In genomic region chr5:111402651-111402996, GRCm38 (mm10) we compare ENCODE assay signal across 16 mouse cellular contexts. TPM values are rescaled to one million over a fixed set of nuclear protein-coding genes. Genes with fewer than 3 reads are reported as not detected.
A peak's percentile ranks its signal among the peaks of the same experiment; 100 is the strongest.
DNase-seq lines count a peak whose midpoint lies in the region.
"Had no signal": no experiment of that assay in that cellular context is flagged by ENCODE, and none has a peak within 500 bp of the region (broad histone marks: within the 10 kb centered on the region; RNA-seq: fewer than 3 reads in every experiment).

No protein-coding gene starts in this region.

- peak; percentile 51 for DNase-seq in gastrocnemius, adult 18-20 months (ENCODE audit: low spot score)
- DNase-seq in gastrocnemius, postnatal 10 days: no peak
- peak; percentile 53 for DNase-seq in lung, postnatal 10 days
- no peak for DNase-seq in lung, adult 18-20 months
- peak; percentile 60 for DNase-seq in skeletal muscle tissue, adult 2 months (ENCODE audit: low read depth, low spot score)
- DNase-seq in urinary bladder, postnatal 10 days (ENCODE audit: low spot score): no peak
- no peak for DNase-seq in cerebellum, postnatal 4 days (ENCODE audit: low spot score in 2 of 2)
- DNase-seq: adrenal gland, postnatal 14 days; cerebellum, adult 11-12 months; cerebellum, adult 9-11 months; kidney, adult 18-20 months; kidney, postnatal 25 days; retina, postnatal 1 day; right cerebral cortex, postnatal 14 days; spleen, adult 18-20 months; thymus, postnatal 14 days had no signal

RNA-seq across cellular contexts. Expression of gene Mn1, which starts 14.5 kb away (rescaled TPM):
- total RNA-seq in gastrocnemius, adult 18-20 months (2021): 10 to 100 TPM; 34.5 to 75.8 TPM
- 10 to 100 TPM; 19.6 to 30.4 TPM for total RNA-seq in gastrocnemius, postnatal 10 days (2021)

Comparison
In these comparisons a context has a peak if more than half of its experiments do, and no peak if none do; other contexts are left out.
1. DNase-seq: peak in gastrocnemius, adult 18-20 months (single experiment), lung, postnatal 10 days (single experiment) and skeletal muscle tissue, adult 2 months (single experiment); none in gastrocnemius, postnatal 10 days (single experiment), lung, adult 18-20 months (0 of 2), urinary bladder, postnatal 10 days (single experiment) and cerebellum, postnatal 4 days (0 of 2).